Mouse (Mus musculus) bone marrow, adult 2 months (tissue): ENCODE measurements around the gene Bmp2k. TPM values are rescaled to one million over a fixed set of nuclear protein-coding genes. Genes with fewer than 3 reads are reported as not detected.

ENCODE experiments used
- H3K27ac ChIP-seq: fragments of 200-500 bp; 2 replicates; pipeline ENCODE4 v1.5.1; 2012; ENCODE audit warnings: low read depth, mild to moderate bottlenecking, control low read depth, inconsistent platforms, low read length; ENCODE audit not compliant: control insufficient read depth, poor library complexity, insufficient read depth
- H3K4me1 ChIP-seq: fragments of 200-500 bp; 2 replicates; pipeline ENCODE4 v1.6.1; 2011; ENCODE audit warnings: low read length; ENCODE audit not compliant: control insufficient read depth, insufficient read depth
- H3K4me3 ChIP-seq: fragments of 200-500 bp; replicated peaks from 2 replicates; pipeline ENCODE3; 2011; ENCODE audit warnings: mild to moderate bottlenecking, low read depth, low read length, control low read depth; ENCODE audit not compliant: control insufficient read depth
- CTCF ChIP-seq: fragments of 200-500 bp; IDR thresholded peaks from 2 replicates; pipeline ENCODE4 v1.5.1; 2011; ENCODE audit warnings: low read length, control low read depth; ENCODE audit not compliant: control insufficient read depth, insufficient read depth
- POLR2A ChIP-seq: fragments of 200-500 bp; IDR thresholded peaks from 2 replicates; pipeline ENCODE4 v1.6.1; 2011; ENCODE audit warnings: low read depth, mild to moderate bottlenecking, control low read depth, low read length, borderline replicate concordance; ENCODE audit not compliant: control insufficient read depth
- WGBS: fragments of 180-500 bp; shearing (Covaris S2); methylation state at CpG from one replicate; pipeline ENCODE4 v1.1.7; 2018; 5-methylcytosine and 5-hydroxymethylcytosine counted together
- polyA plus RNA-seq: library from polyadenylated mRNA; stranded (reverse); fragments of >200 nt; gene quantifications from 2 replicates; pipeline ENCODE4 v1.2.4, GENCODE M21; 2011; ENCODE audit warnings: low replicate concordance; ENCODE audit not compliant: missing spikeins, insufficient read depth, insufficient read length

Bmp2k gene
- polyA plus RNA-seq, 1 experiment: 12.0 TPM

DNA sequence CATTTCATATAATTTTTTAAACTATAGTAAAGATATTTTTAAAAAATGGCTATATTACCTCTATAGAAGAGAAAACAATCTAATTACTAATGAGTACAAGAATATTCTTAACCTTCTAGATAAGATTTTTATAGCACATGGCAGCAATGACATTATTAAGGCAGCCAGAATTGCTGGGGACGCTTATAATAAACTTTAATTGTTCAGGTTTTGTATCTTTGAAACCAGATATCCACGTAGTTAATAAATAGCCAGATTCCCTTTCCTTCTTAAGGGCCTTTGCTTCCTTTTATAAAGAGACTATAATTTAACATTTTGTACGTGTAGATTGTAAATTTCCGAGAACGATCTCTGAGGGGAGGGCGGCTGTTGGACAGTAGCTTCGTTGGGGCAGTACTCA lies 47.8 kb downstream of the Bmp2k start:
- 94% methylated on average over 7 of the region's 7 CpGs for WGBS

DNA sequence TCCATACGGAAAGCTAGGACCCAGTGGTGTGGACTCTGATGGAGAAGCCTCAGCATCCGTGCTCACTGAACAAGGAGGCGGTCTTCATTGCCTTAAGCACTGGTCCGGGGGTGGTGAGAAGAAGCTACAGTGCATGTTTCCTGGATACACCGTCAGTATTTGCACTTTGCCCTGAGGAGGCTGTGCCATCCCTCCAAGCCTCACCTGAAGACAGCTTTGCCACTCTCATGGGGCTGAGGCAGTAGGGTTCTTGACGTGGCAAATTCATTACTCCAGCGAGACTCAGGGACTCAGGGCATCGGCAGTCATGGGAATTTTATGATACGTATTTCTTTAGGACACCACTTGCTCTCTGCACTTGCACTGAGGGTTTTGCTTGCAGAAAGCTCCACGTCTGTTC lies 49.2 kb downstream of the Bmp2k start:
- no peaks in the 10 kb centered on the region for H3K4me1 ChIP-seq
- H3K27ac ChIP-seq: no peak overlapping the region
- 94% methylated on average over 10 of the region's 10 CpGs for WGBS
- H3K4me3 ChIP-seq: no peak overlapping the region
- TF ChIP-seq POLR2A (no peak), CTCF (no peak)

More for the DNA sequence above, 47.8 kb downstream of the Bmp2k start:
- Histone ChIP-seq H3K4me3 (no peak overlapping the region), H3K27ac (no peak overlapping the region), H3K4me1 (no peaks in the 10 kb centered on the region)
- TF ChIP-seq CTCF (no peak), POLR2A (no peak)

GRCm38 (mm10) chr5:97048905-97049304 lies 51.4 kb downstream of the Bmp2k start:
- Histone ChIP-seq H3K4me3 (no peak overlapping the region), H3K4me1 (no peaks in the 10 kb centered on the region), H3K27ac (no peak overlapping the region)
- WGBS: 98% methylated on average over 5 of the region's 5 CpGs
- TF ChIP-seq CTCF: no peak
- no peak for TF ChIP-seq POLR2A

- H3K4me3 ChIP-seq: no peak overlapping the region
- WGBS: 91% methylated on average over 5 of the region's 5 CpGs
- TF ChIP-seq CTCF: no peak
- no peak for TF ChIP-seq POLR2A
- H3K27ac ChIP-seq: no peak overlapping the region
- no peaks in the 10 kb centered on the region; the same call in 1 of the 2 replicates for H3K4me1 ChIP-seq
Measured at GRCm38 (mm10) chr5:97054166-97054565, 56.7 kb downstream of the Bmp2k start.

- no peaks in the 10 kb centered on the region; the same call in 1 of the 2 replicates for H3K4me1 ChIP-seq
- WGBS: 88% methylated on average over 10 of the region's 10 CpGs
- no peak overlapping the region for H3K27ac ChIP-seq
- no peak overlapping the region for H3K4me3 ChIP-seq
- TF ChIP-seq CTCF (no peak), POLR2A (no peak)
Measured at GRCm38 (mm10) chr5:97054801-97055200, 57.3 kb downstream of the Bmp2k start.

DNA sequence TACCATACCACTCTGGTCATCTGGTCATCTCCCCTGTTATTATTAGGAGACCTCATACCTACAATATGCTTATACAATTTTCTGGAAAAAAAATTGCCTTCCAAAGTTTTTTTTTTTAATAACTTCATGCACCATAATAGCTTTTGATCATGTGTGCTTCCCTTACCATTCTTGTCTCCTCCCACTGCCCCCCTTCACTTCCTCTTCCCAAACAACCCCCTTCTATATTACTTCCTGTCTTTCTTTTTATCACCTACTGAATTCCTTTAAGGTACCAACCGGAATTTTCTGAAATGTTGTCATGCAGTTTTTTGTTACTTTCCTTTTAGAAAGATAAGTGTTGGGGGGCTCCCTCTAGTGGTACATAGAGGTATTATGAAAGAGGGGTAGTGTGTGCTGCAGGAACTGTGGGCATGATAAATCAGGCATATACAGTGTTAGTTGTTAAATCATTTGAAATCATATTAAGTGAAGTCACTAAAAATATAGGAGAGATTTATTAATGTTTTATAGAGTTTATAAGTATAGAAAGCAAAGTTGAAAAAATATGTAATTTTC lies 58.1 kb downstream of the Bmp2k start:
- WGBS: 11% methylated on average over 1 of the region's 1 CpGs
- TF ChIP-seq POLR2A: no peak
- no peak for TF ChIP-seq CTCF

DNA sequence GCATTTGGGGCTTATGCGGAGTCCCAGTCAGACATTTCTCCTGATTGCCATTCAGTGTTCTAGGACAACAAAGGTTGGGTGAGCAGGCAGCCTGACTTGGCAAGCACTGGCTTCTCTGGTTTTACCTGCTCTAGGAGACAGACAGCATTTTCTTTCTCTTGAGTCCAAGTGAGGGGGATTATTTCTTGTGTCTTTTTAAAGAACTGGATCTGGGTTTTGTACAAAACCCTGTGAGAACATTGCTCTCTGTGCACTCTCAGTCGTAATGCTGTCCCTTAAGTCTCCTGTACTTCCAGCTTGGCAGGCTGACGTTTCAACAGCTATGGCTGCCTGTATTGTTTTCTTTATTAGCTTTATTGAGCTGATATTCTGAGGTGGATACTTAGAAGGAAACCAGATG lies 58.9 kb downstream of the Bmp2k start:
- H3K4me3 ChIP-seq: no peak overlapping the region
- 96% methylated on average over 3 of the region's 3 CpGs for WGBS
- no peak overlapping the region for H3K27ac ChIP-seq
- no peak for TF ChIP-seq POLR2A
- no peak for TF ChIP-seq CTCF
- H3K4me1 ChIP-seq: no peaks in the 10 kb centered on the region; the same call in 1 of the 2 replicates

More for the DNA sequence above, 58.1 kb downstream of the Bmp2k start:
- no peak overlapping the region for H3K27ac ChIP-seq
- no peaks in the 10 kb centered on the region; the same call in 1 of the 2 replicates for H3K4me1 ChIP-seq
- H3K4me3 ChIP-seq: no peak overlapping the region

DNA sequence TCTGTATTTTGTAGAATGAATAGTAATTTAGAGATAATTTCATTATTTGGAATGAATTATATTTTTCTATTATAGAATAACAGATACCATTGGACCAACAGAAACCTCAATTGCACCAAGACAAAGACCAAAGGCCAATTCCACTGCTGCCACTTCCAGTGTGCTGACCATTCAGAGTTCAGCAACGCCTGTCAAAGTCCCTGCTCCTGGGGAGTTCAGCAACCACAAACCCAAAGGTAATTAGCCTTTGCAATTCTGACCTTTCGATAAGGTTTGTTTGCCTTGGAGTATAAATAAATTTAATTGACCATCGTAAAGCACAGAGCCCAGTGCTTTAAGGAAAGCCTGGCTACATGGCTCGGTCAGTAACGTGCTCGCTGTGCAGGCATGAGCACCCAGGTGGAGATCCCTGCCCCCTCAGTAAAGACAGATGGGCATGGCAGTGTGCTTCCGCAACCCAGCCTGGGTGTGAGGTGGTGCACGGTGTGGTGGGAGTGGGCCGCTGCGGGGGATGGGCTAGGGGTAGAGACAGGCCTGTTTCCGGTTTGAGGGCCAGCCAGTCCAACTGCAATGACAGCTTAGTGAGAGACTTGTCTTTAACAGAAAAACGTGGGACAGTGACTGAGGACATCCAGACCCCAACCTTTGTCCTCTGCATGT lies 59.4 kb downstream of the Bmp2k start:
- 97% methylated on average over 12 of the region's 12 CpGs for WGBS
- no peak overlapping the region for H3K27ac ChIP-seq
- no peak for TF ChIP-seq CTCF
- no peak for TF ChIP-seq POLR2A
- no peak overlapping the region for H3K4me3 ChIP-seq
- no peaks in the 10 kb centered on the region; the same call in 1 of the 2 replicates for H3K4me1 ChIP-seq

- 87% methylated on average over 3 of the region's 3 CpGs for WGBS
- Histone ChIP-seq H3K27ac (no peak overlapping the region), H3K4me1 (no peaks in the 10 kb centered on the region)
Measured at GRCm38 (mm10) chr5:97060864-97061263, 63.4 kb downstream of the Bmp2k start.

More at GRCm38 (mm10) chr5:97060864-97061263, 63.4 kb downstream of the Bmp2k start:
- TF ChIP-seq POLR2A (no peak), CTCF (no peak)
- H3K4me3 ChIP-seq: no peak overlapping the region
